Mouse (Mus musculus): Measurements from ENCODE around the gene Olfr1275. TPM values are rescaled to one million over a fixed set of nuclear protein-coding genes. Genes with fewer than 3 reads are reported as not detected.

The Olfr1275 gene
- polyA plus RNA-seq (2015; fragmentation: Nextera tagmentation; extraction: Ambion mirVana), result not detected in 2 replicates

GRCm38 (mm10) chr2:111235186-111235585 lies at the start of gene Olfr1275:
Olfr1275 (minus strand) TSS chr2:111235286.
- Histone ChIP-seq H3K9me3 (no peaks in the 10 kb centered on the region), H3K4me2 (no peak within 1 kb of the TSS), H3K4me3 (no peak within 1 kb of the TSS), H3K9ac (no peak within 1 kb of the TSS), H3K27me3 (no peaks in the 10 kb centered on the region), H3K4me1 (replicated peaks) (no peaks in the 10 kb centered on the region), H3K27ac (no peak within 1 kb of the TSS), H3K36me3 (no peaks in the 10 kb centered on the region)
- WGBS, result 93% methylated on average over 1 of the region's 1 CpGs
- no peak for ATAC-seq (ENCODE audit: low FRiP score)

- H3K9me3 ChIP-seq, result no peaks in the 10 kb centered on the region
- H3K36me3 ChIP-seq, result no peaks in the 10 kb centered on the region
- H3K27me3 ChIP-seq, result no peaks in the 10 kb centered on the region
- 88% methylated on average over 2 of the region's 2 CpGs for WGBS
- H3K9ac ChIP-seq, result no peak within 1 kb of the TSS
- no peaks in the 10 kb centered on the region for H3K4me1 ChIP-seq (replicated peaks)
- H3K4me3 ChIP-seq, result no peak within 1 kb of the TSS
- no peak within 1 kb of the TSS for H3K4me2 ChIP-seq
- H3K27ac ChIP-seq, result no peak within 1 kb of the TSS
- ATAC-seq (ENCODE audit: low FRiP score), result no peak
Observed at GRCm38 (mm10) chr2:111274006-111274405, 38.9 kb upstream of the Olfr1275 start, which contains the start of gene Olfr1277. Olfr1277 (minus strand) TSS chr2:111274106.

- H3K36me3 ChIP-seq, result no peaks in the 10 kb centered on the region
- no peak within 1 kb of the TSS for H3K27ac ChIP-seq
- H3K4me1 ChIP-seq (replicated peaks), result no peaks in the 10 kb centered on the region
- H3K9ac ChIP-seq, result no peak within 1 kb of the TSS
- ATAC-seq (ENCODE audit: low FRiP score), result no peak
- H3K9me3 ChIP-seq, result no peaks in the 10 kb centered on the region
- no peak within 1 kb of the TSS for H3K4me2 ChIP-seq
- no peak within 1 kb of the TSS for H3K4me3 ChIP-seq
- H3K27me3 ChIP-seq, result no peaks in the 10 kb centered on the region
Observed at GRCm38 (mm10) chr2:111254216-111254615, 19.1 kb upstream of the Olfr1275 start, which contains the start of gene Olfr1276. Olfr1276 (plus strand) TSS chr2:111254516.

GRCm38 (mm10) chr2:111229502-111229901 lies 5.6 kb downstream of the Olfr1275 start, which contains the start of gene 4930430A15Rik:
4930430A15Rik (minus strand) TSS chr2:111229602.
- Histone ChIP-seq H3K36me3 (no peaks in the 10 kb centered on the region), H3K4me2 (no peak within 1 kb of the TSS), H3K4me3 (no peak within 1 kb of the TSS), H3K9ac (no peak within 1 kb of the TSS), H3K4me1 (replicated peaks) (no peaks in the 10 kb centered on the region), H3K9me3 (no peaks in the 10 kb centered on the region), H3K27ac (no peak within 1 kb of the TSS), H3K27me3 (no peaks in the 10 kb centered on the region)
- ATAC-seq (ENCODE audit: low FRiP score), result no peak
- WGBS, result 91% methylated on average over 6 of the region's 6 CpGs

DNA sequence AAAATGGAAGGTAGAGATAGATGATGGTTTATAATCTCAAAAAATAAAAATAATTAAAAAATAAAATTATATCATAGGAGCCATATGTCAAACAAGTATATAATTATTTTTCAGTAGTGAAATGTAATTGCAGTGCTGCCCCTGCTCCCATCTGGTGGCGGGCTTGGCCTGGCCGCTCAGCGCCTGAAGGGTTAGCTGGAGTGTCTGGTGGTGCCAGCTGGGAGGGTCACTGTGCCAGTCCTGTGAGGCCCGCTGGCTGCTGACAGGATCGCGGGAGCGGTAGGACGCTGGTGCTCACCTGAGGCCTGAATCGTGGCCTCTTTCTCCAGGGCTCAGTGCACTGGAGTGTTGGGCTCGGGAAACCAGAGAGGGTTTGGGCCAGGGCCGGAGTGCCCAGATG lies 53.0 kb downstream of the Olfr1275 start:
- H3K27ac ChIP-seq, result no peak overlapping the region
- ATAC-seq (ENCODE audit: low FRiP score), result no peak
- H3K36me3 ChIP-seq, result no peaks in the 10 kb centered on the region
- no peak overlapping the region for H3K4me3 ChIP-seq
- H3K9ac ChIP-seq, result no peak overlapping the region
- H3K27me3 ChIP-seq, result no peaks in the 10 kb centered on the region
- 96% methylated on average over 11 of the region's 11 CpGs for WGBS
- no peaks in the 10 kb centered on the region for H3K9me3 ChIP-seq
- no peak overlapping the region for H3K4me2 ChIP-seq
- no peaks in the 10 kb centered on the region for H3K4me1 ChIP-seq (replicated peaks)

Other genes with a start within 250 kb of the Olfr1275 start
- not detected in 2 replicates for gene Gm13941, start 129.3 kb downstream of the Olfr1275 start, polyA plus RNA-seq (2015; fragmentation: Nextera tagmentation; extraction: Ambion mirVana)
- not detected in 2 replicates for gene Gm15130, start 82.3 kb downstream of the Olfr1275 start, polyA plus RNA-seq (2015; fragmentation: Nextera tagmentation; extraction: Ambion mirVana)
- not detected in 2 replicates for gene 4930430A15Rik, start 5.7 kb downstream of the Olfr1275 start, polyA plus RNA-seq (2015; fragmentation: Nextera tagmentation; extraction: Ambion mirVana)
- gene Olfr1276, start 19.2 kb upstream of the Olfr1275 start, polyA plus RNA-seq (2015; fragmentation: Nextera tagmentation; extraction: Ambion mirVana), result not detected in 2 replicates
- not detected in 2 replicates for gene Olfr1277, start 38.8 kb upstream of the Olfr1275 start, polyA plus RNA-seq (2015; fragmentation: Nextera tagmentation; extraction: Ambion mirVana)
- gene Olfr1278, start 54.9 kb upstream of the Olfr1275 start, polyA plus RNA-seq (2015; fragmentation: Nextera tagmentation; extraction: Ambion mirVana), result not detected in 2 replicates
- gene Olfr1279, start 65.3 kb upstream of the Olfr1275 start, polyA plus RNA-seq (2015; fragmentation: Nextera tagmentation; extraction: Ambion mirVana), result not detected in 2 replicates
- not detected in 2 replicates for gene Olfr1280, start 78.7 kb upstream of the Olfr1275 start, polyA plus RNA-seq (2015; fragmentation: Nextera tagmentation; extraction: Ambion mirVana)
- not detected in 2 replicates for gene Olfr1281, start 91.2 kb upstream of the Olfr1275 start, polyA plus RNA-seq (2015; fragmentation: Nextera tagmentation; extraction: Ambion mirVana)
- not detected in 2 replicates for gene Olfr1282, start 100.8 kb upstream of the Olfr1275 start, polyA plus RNA-seq (2015; fragmentation: Nextera tagmentation; extraction: Ambion mirVana)
- not detected in 2 replicates for gene Olfr1283, start 131.5 kb upstream of the Olfr1275 start, polyA plus RNA-seq (2015; fragmentation: Nextera tagmentation; extraction: Ambion mirVana)
- gene Olfr1284, start 140.2 kb upstream of the Olfr1275 start, polyA plus RNA-seq (2015; fragmentation: Nextera tagmentation; extraction: Ambion mirVana), result not detected in 2 replicates
- gene Olfr1286, start 187.8 kb upstream of the Olfr1275 start, polyA plus RNA-seq (2015; fragmentation: Nextera tagmentation; extraction: Ambion mirVana), result not detected in 2 replicates
- gene Olfr1287, start 213.9 kb upstream of the Olfr1275 start, polyA plus RNA-seq (2015; fragmentation: Nextera tagmentation; extraction: Ambion mirVana), result not detected in 2 replicates
- gene Olfr1288, start 238.8 kb upstream of the Olfr1275 start, polyA plus RNA-seq (2015; fragmentation: Nextera tagmentation; extraction: Ambion mirVana), result not detected in 2 replicates
- gene Olfr1289, start 245.5 kb upstream of the Olfr1275 start, polyA plus RNA-seq (2015; fragmentation: Nextera tagmentation; extraction: Ambion mirVana), result not detected in 2 replicates

Data from hindbrain, embryonic 13.5 days (tissue).